Mouse (Mus musculus): ENCODE data around the gene Uqcc2. TPM values are rescaled to one million over a fixed set of nuclear protein-coding genes. Genes with fewer than 3 reads are reported as not detected.
A peak's percentile ranks its signal among the peaks of the same experiment; 100 is the strongest.

Uqcc2 gene
- total and polyA plus RNA-seq, 3 experiments, result 176 to 329 TPM; not detected in 1

DNA sequence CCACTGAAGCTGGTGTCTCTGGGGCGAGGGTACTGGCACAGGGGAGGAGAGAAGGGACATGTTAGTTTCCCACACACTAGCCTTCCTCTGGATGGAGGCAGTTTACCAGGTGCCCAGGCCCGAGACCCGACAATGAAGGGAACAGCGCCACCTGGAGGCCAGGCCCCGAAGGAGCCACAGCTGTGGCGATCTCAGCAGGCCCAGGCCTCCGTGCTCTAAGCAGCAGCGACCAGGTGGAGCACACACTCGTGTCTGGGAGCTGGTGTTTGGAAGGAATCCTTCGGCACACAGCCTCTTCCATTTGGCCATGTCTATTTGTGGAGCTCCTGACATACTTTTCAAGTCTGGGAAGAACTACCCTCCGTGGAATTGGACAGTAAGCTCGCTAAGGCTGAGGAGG lies 8.5 kb downstream of the Uqcc2 start:
- H3K9me3 ChIP-seq (replicated peaks; ENCODE audit: insufficient read depth, low read length), result no peaks in the 10 kb centered on the region
- no peaks in the 10 kb centered on the region for H3K27me3 ChIP-seq (ENCODE audit: control insufficient read depth in 1 of 2, insufficient read depth in 2 of 2, low read length in 2 of 2)
- no peak overlapping the region for H3K9ac ChIP-seq (ENCODE audit: control insufficient read depth, low read depth, low read length, poor library complexity, severe bottlenecking)
- peaks cover 5 to 13% of the 10 kb centered on the region in 2 experiments; a peak in 3 of 4 replicates for H3K4me1 ChIP-seq (ENCODE audit: control insufficient read depth in 1 of 2, insufficient read depth in 2 of 2, low read length in 2 of 2)
- peak; percentile 77 for DNase-seq (ENCODE audit: low read depth, low spot score)
- peak overlapping the region; percentile 11; the same call in 1 of the 2 replicates for H3K27ac ChIP-seq (ENCODE audit: control insufficient read depth, low read depth, low read length)
- no peak overlapping the region for H3K4me3 ChIP-seq (ENCODE audit: control insufficient read depth in 1 of 2, insufficient read depth in 1 of 2, low read depth in 2 of 2, low read length in 2 of 2)
- H3K36me3 ChIP-seq (ENCODE audit: control insufficient read depth in 1 of 2, insufficient read depth in 2 of 2, low read length in 2 of 2), result peaks cover 5 to 8% of the 10 kb centered on the region in 2 experiments
- peak; percentile 71 for TF ChIP-seq SMC3 (IDR thresholded peaks at IDR 0.05; ENCODE audit: low read depth, low read length)
- TF ChIP-seq BHLHE40 (IDR thresholded peaks at IDR 0.05; ENCODE audit: borderline replicate concordance, low read depth, low read length), result no peak
- peak; percentile 33; the same call in 1 of the 2 replicates for TF ChIP-seq ZC3H11A (IDR thresholded peaks at IDR 0.05; ENCODE audit: low read depth, low read length)
- no peak for TF ChIP-seq HCFC1 (IDR thresholded peaks at IDR 0.05; ENCODE audit: low read depth, low read length)
- no peak for TF ChIP-seq TBP (IDR thresholded peaks at IDR 0.05; ENCODE audit: low read depth, low read length)
- TF ChIP-seq MYC (IDR thresholded peaks at IDR 0.05; ENCODE audit: low read depth, low read length), result no peak
- peak; percentile 62 for TF ChIP-seq RAD21 (IDR thresholded peaks at IDR 0.05; ENCODE audit: low read depth, low read length)
- no peak for TF ChIP-seq MXI1 (IDR thresholded peaks at IDR 0.05; ENCODE audit: low read depth, low read length)
- no peak for TF ChIP-seq MAX (IDR thresholded peaks at IDR 0.05; ENCODE audit: low read length)
- peak; percentile 90 to 96 (median 91) for TF ChIP-seq CTCF (IDR thresholded peaks at IDR 0.05 in 2 of 3, conservative IDR thresholded peaks at IDR 0.05 in 1 of 3; ENCODE audit: control insufficient read depth in 1 of 3, insufficient read depth in 1 of 3, low read depth in 2 of 3, low read length in 3 of 3, poor library complexity in 1 of 3, severe bottlenecking in 1 of 3)
- TF ChIP-seq POLR2AphosphoS2 (IDR thresholded peaks at IDR 0.05; ENCODE audit: low read length), result no peak
- no peak for TF ChIP-seq UBTF (IDR thresholded peaks at IDR 0.05; ENCODE audit: borderline replicate concordance, insufficient read depth, low read depth, low read length)
- no peaks in the 10 kb centered on the region for H3K79me2 ChIP-seq (ENCODE audit: control insufficient read depth, insufficient read depth, low read length, poor library complexity)

DNA sequence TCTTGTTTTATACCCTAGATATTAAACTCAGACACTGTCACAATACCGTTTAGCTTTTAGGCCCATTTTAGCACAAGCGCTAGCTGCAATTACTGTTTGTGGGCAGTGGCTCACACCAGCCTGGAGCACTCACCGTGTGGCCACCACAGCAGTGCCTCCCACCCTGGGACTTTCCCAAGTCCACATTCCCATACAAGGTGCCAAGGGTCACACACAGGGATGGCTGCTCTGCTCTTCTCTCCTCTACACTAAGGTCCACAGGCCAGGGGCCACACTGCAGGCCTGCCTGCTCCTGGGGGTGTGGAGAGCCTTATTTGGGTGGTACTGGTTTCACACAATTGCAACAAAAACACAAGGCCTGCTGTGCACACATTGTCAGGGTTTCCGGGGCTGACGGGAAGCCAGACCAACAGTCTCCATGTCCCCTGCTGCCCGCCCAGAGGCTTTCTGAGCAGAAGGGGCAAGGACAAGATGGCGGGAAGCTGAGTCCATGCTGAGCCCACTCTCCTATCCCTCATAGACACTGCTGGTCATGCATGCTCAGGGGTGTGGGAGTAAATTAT lies 9.8 kb downstream of the Uqcc2 start:
- DNase-seq (ENCODE audit: low read depth, low spot score), result no peak
- no peaks in the 10 kb centered on the region for H3K9me3 ChIP-seq (replicated peaks; ENCODE audit: insufficient read depth, low read length)
- TF ChIP-seq ZMIZ1 (IDR thresholded peaks at IDR 0.05; ENCODE audit: low read depth, low read length) (no peak), CHD2 (IDR thresholded peaks at IDR 0.05; ENCODE audit: low read length) (no peak), UBTF (IDR thresholded peaks at IDR 0.05; ENCODE audit: borderline replicate concordance, insufficient read depth, low read depth, low read length) (no peak), HCFC1 (IDR thresholded peaks at IDR 0.05; ENCODE audit: low read depth, low read length) (no peak)
- no peaks in the 10 kb centered on the region for H3K79me2 ChIP-seq (ENCODE audit: control insufficient read depth, insufficient read depth, low read length, poor library complexity)
- no peak overlapping the region for H3K27ac ChIP-seq (ENCODE audit: control insufficient read depth, low read depth, low read length)
- no peak overlapping the region for H3K9ac ChIP-seq (ENCODE audit: control insufficient read depth, low read depth, low read length, poor library complexity, severe bottlenecking)
- no peak overlapping the region for H3K4me3 ChIP-seq (ENCODE audit: control insufficient read depth in 1 of 2, insufficient read depth in 1 of 2, low read depth in 2 of 2, low read length in 2 of 2)
- H3K27me3 ChIP-seq (ENCODE audit: control insufficient read depth in 1 of 2, insufficient read depth in 2 of 2, low read length in 2 of 2), result no peaks in the 10 kb centered on the region
- peaks cover 5 to 13% of the 10 kb centered on the region in 2 experiments; a peak in 3 of 4 replicates for H3K4me1 ChIP-seq (ENCODE audit: control insufficient read depth in 1 of 2, insufficient read depth in 2 of 2, low read length in 2 of 2)
- peaks cover 5 to 8% of the 10 kb centered on the region in 2 experiments for H3K36me3 ChIP-seq (ENCODE audit: control insufficient read depth in 1 of 2, insufficient read depth in 2 of 2, low read length in 2 of 2)

DNA sequence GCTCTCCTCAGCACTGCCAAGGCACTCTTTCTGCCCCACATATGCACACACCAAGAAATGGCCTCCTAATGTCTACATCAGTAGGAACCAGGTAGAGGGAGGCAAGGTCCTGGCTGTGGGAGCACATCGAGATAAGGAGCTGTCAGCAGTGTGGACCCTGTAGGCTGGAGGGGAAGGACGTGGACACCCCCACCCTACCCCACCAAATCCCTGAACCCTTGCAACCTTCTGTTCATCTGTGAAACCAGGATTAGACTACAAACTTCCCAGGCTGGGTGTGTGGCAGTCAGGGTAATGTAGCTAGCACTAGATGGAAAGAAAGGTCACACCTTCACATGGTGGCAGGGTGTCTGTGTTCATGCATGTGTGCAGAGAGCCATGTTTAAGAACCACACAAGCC lies 10.6 kb downstream of the Uqcc2 start:
- peaks cover 5 to 13% of the 10 kb centered on the region in 2 experiments; a peak in 3 of 4 replicates for H3K4me1 ChIP-seq (ENCODE audit: control insufficient read depth in 1 of 2, insufficient read depth in 2 of 2, low read length in 2 of 2)
- H3K36me3 ChIP-seq (ENCODE audit: control insufficient read depth in 1 of 2, insufficient read depth in 2 of 2, low read length in 2 of 2), result peaks cover 5 to 8% of the 10 kb centered on the region in 2 experiments

More for the DNA sequence above, 10.6 kb downstream of the Uqcc2 start:
- H3K27me3 ChIP-seq (ENCODE audit: control insufficient read depth in 1 of 2, insufficient read depth in 2 of 2, low read length in 2 of 2), result no peaks in the 10 kb centered on the region
- no peak overlapping the region for H3K4me3 ChIP-seq (ENCODE audit: control insufficient read depth in 1 of 2, insufficient read depth in 1 of 2, low read depth in 2 of 2, low read length in 2 of 2)
- no peaks in the 10 kb centered on the region for H3K9me3 ChIP-seq (replicated peaks; ENCODE audit: insufficient read depth, low read length)
- no peak for DNase-seq (ENCODE audit: low read depth, low spot score)
- H3K9ac ChIP-seq (ENCODE audit: control insufficient read depth, low read depth, low read length, poor library complexity, severe bottlenecking), result no peak overlapping the region
- no peak for TF ChIP-seq SIN3A (IDR thresholded peaks at IDR 0.05; ENCODE audit: low read length)
- no peak overlapping the region for H3K27ac ChIP-seq (ENCODE audit: control insufficient read depth, low read depth, low read length)
- H3K79me2 ChIP-seq (ENCODE audit: control insufficient read depth, insufficient read depth, low read length, poor library complexity), result no peaks in the 10 kb centered on the region

Measured in MEL (cell line).